Mouse (Mus musculus): ENCODE measurements around the gene Zfp563. TPM values are rescaled to one million over a fixed set of nuclear protein-coding genes. Genes with fewer than 3 reads are reported as not detected.

The Zfp563 gene
- polyA plus RNA-seq, 1 experiment from 2014 or later, result 9.5 TPM

GRCm38 (mm10) chr17:33126257-33126656, 37.1 kb downstream of the Zfp563 start:
- Histone ChIP-seq H3K4me2 (replicated peaks; ENCODE audit: low read depth, low read length) (no peak overlapping the region), H3K27ac (ENCODE audit: low read length) (no peak overlapping the region), H3K4me1 (ENCODE audit: control insufficient read depth, insufficient read depth, low read length) (no peaks in the 10 kb centered on the region), H3K4me3 (ENCODE audit: low read depth, low read length) (no peak overlapping the region), H3K27me3 (ENCODE audit: control insufficient read depth, insufficient read depth, low read length) (no peaks in the 10 kb centered on the region), H3K9me3 (ENCODE audit: control insufficient read depth, low read depth, low read length) (no peaks in the 10 kb centered on the region), H3K36me3 (ENCODE audit: control insufficient read depth, insufficient read depth, low read length) (no peaks in the 10 kb centered on the region), H3K9ac (replicated peaks; ENCODE audit: low read depth, low read length) (no peak overlapping the region)
- ATAC-seq (ENCODE audit: insufficient number of reproducible peaks, insufficient read depth, low FRiP score, low read depth), result no peak
- 69% methylated on average over 2 of the region's 2 CpGs for WGBS

- no peak within 1 kb of the TSS for H3K4me2 ChIP-seq (replicated peaks; ENCODE audit: low read depth, low read length)
These were observed 50.2 kb downstream of the Zfp563 start, which contains the start of gene Morc2b for GRCm38 (mm10) chr17:33139261-33139820. Gene Morc2b (minus strand): TSS chr17:33139683.

More at GRCm38 (mm10) chr17:33139261-33139820, 50.2 kb downstream of the Zfp563 start, which contains the start of gene Morc2b:
- WGBS, result 74% methylated on average over 18 of the region's 18 CpGs
- H3K27me3 ChIP-seq (ENCODE audit: control insufficient read depth, insufficient read depth, low read length), result no peaks in the 10 kb centered on the region
- no peak for ATAC-seq (ENCODE audit: insufficient number of reproducible peaks, insufficient read depth, low FRiP score, low read depth)
- H3K4me1 ChIP-seq (ENCODE audit: control insufficient read depth, insufficient read depth, low read length), result no peaks in the 10 kb centered on the region
- H3K9ac ChIP-seq (replicated peaks; ENCODE audit: low read depth, low read length), result no peak within 1 kb of the TSS
- no peak within 1 kb of the TSS for H3K27ac ChIP-seq (ENCODE audit: low read length)
- no peak within 1 kb of the TSS for H3K4me3 ChIP-seq (ENCODE audit: low read depth, low read length)
- H3K9me3 ChIP-seq (ENCODE audit: control insufficient read depth, low read depth, low read length), result no peaks in the 10 kb centered on the region
- no peaks in the 10 kb centered on the region for H3K36me3 ChIP-seq (ENCODE audit: control insufficient read depth, insufficient read depth, low read length)

Other genes starting within 250 kb of the Zfp563 start
- gene Zfp870, start 197.7 kb upstream of the Zfp563 start, polyA plus RNA-seq (2014; fragmentation: Nextera tagmentation; extraction: Ambion mirVana), result 6.0 and 8.7 TPM in 2 replicates
- gene Cyp4f14, start 172.0 kb upstream of the Zfp563 start, polyA plus RNA-seq (2014; fragmentation: Nextera tagmentation; extraction: Ambion mirVana), result not detected in 2 replicates
- 12.3 and 18.8 TPM in 2 replicates for gene Cyp4f13, start 141.9 kb upstream of the Zfp563 start, polyA plus RNA-seq (2014; fragmentation: Nextera tagmentation; extraction: Ambion mirVana)
- gene Zfp472, start 123.5 kb upstream of the Zfp563 start, polyA plus RNA-seq (2014; fragmentation: Nextera tagmentation; extraction: Ambion mirVana), result 13.6 and 13.9 TPM in 2 replicates
- 13.1 and 14.2 TPM in 2 replicates for gene Zfp952, start 96.2 kb upstream of the Zfp563 start, polyA plus RNA-seq (2014; fragmentation: Nextera tagmentation; extraction: Ambion mirVana)
- 14.1 and 15.8 TPM in 2 replicates for gene Zfp763, start 55.9 kb upstream of the Zfp563 start, polyA plus RNA-seq (2014; fragmentation: Nextera tagmentation; extraction: Ambion mirVana)
- not detected in 2 replicates for gene 4921501E09Rik, start 21.3 kb upstream of the Zfp563 start, polyA plus RNA-seq (2014; fragmentation: Nextera tagmentation; extraction: Ambion mirVana)
- not detected in 2 replicates for gene Morc2b, start 50.4 kb downstream of the Zfp563 start, polyA plus RNA-seq (2014; fragmentation: Nextera tagmentation; extraction: Ambion mirVana)
- gene Olfr55, start 79.1 kb downstream of the Zfp563 start, polyA plus RNA-seq (2014; fragmentation: Nextera tagmentation; extraction: Ambion mirVana), result not detected in 2 replicates
- gene Olfr239, start 102.0 kb downstream of the Zfp563 start, polyA plus RNA-seq (2014; fragmentation: Nextera tagmentation; extraction: Ambion mirVana), result not detected in 2 replicates
- gene Olfr1564, start 132.4 kb downstream of the Zfp563 start, polyA plus RNA-seq (2014; fragmentation: Nextera tagmentation; extraction: Ambion mirVana), result not detected in 2 replicates
- gene Zfp955a, start 165.8 kb downstream of the Zfp563 start, polyA plus RNA-seq (2014; fragmentation: Nextera tagmentation; extraction: Ambion mirVana), result 19.4 and 20.9 TPM in 2 replicates
- gene Olfr63, start 175.4 kb downstream of the Zfp563 start, polyA plus RNA-seq (2014; fragmentation: Nextera tagmentation; extraction: Ambion mirVana), result 0.04 TPM in 1 of 2 replicates, not detected in the other
- gene Zfp955b, start 200.2 kb downstream of the Zfp563 start, polyA plus RNA-seq (2014; fragmentation: Nextera tagmentation; extraction: Ambion mirVana), result 9.7 and 11.0 TPM in 2 replicates

Measured in stomach, embryonic 14.5 days (tissue).